Mouse (Mus musculus): ENCODE measurements around the gene Gm13288.
"Not testable (repeated sequence)": the region's sequence is repeated elsewhere in the genome, so short reads cannot be mapped to it uniquely, and the experiment has no call there.

The Gm13288 gene

DNA sequence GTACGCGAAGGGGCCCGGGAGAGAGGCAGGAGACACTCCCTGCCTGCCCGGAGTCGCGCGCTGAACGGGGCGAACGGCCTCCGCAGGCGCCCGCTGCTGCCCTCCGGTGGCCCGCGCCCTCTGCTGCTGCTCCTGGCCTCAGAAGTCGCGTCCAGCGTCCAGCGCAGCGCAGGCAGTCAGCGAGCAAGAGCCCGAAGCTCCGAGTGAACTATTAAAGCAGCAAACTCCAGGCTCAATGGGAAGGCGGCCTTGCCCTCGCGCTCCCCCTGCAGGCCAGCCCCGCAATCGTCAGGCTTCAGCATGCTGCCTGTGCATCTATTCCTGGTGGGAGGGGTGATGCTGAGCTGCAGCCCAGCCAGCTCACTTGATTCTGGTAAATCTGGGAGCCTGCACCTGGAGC, 2.4 kb upstream of the Gm13288 start, which contains the start of gene Gm13287:
Gene Gm13287 (plus strand): TSS at position 301 of the 400 bp plus-strand sequence.
- DNase-seq: not testable (repeated sequence)

DNA sequence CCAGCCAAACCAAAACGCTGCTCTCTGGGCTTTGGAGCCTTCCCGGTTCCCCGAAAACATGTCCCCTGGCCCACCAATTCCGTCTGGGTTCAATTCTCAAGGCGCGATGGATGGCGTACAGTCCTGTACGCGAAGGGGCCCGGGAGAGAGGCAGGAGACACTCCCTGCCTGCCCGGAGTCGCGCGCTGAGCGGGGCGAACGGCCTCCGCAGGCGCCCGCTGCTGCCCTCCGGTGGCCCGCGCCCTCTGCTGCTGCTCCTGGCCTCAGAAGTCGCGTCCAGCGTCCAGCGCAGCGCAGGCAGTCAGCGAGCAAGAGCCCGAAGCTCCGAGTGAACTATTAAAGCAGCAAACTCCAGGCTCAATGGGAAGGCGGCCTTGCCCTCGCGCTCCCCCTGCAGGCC, 430 bp downstream of the Gm13288 start:
- not testable (repeated sequence) for DNase-seq

DNA sequence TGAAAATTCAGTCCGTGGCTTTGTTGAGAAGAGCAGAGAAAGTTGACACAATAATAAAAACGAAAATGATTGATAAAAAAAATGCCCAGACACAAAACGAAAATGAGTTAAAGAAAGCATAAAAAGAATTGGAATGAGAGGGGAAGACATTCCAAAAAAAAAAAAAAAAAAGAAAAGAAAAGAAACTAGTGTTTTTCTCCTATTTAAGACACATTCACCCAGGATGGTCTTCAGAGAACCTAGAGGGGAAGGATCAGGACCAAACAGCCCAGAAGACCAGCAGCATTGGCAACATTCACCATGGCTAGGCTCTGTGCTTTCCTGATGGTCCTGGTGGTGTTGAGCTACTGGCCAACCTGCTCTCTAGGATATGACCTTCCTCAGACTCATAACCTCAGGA, 10.6 kb downstream of the Gm13288 start, which contains the start of gene Ifna7:
Gene Ifna7 (plus strand): TSS at position 301 of the 400 bp plus-strand sequence.
- no peak for DNase-seq

DNA sequence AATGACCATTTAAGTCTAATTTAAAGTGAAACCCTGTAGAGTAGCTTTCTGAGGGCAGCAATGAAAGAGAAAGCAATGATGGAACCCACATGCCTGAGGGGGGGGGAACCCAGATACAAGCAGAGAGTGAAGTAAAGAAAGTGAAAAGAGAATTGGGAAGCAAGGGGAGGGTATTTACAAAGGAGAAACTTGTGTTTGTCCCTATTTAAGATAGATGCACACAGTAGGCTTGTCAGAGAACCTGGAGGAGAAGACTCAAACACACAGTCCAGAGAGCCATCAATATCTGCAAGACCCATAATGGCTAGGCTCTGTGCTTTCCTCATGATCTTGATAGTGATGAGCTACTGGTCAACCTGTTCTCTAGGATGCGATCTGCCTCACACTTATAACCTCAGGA, 14.3 kb downstream of the Gm13288 start, which contains the start of gene Ifna11:
Gene Ifna11 (plus strand): TSS at position 301 of the 400 bp plus-strand sequence.
- DNase-seq: no peak

DNA sequence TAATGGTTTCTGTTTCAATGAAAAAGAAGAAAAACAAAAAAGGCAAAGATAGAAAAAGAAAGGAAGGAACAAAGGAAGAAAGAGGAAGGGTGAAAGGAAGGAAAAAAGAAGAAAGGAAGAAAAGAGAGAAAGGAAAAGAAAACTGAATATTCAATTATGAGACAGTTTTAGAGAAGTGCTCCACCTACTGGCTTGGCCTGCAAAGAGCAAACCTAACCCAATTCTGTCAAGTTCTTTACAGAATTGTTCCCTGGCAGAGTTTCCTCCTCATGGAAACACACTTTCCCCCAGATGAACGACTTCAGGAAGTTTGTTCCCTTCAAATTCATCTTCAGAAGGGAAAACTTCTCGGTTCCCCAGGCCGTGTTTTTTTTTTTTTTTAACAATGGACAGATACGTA, 17.7 kb downstream of the Gm13288 start:
- no peak for DNase-seq

DNA sequence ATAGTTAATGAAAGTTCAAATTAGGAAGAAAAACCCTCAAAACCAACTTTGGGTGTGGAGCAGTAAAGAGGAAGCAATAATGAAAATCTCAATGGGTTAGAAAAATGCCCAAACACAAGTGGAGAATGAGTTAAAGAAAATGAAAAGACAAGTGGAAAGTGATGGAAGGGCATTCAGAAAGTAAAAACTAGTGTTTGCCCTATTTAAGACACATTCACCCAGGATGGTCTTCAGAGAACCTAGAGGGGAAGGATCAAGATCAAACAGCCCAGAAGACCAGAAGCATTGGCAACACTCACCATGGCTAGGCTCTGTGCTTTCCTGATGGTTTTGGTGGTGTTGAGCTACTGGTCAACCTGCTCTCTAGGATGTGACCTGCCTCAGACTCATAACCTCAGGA, 21.8 kb downstream of the Gm13288 start, which contains the start of gene Ifna6:
Gene Ifna6 (plus strand): TSS at position 301 of the 400 bp plus-strand sequence.
- DNase-seq: not testable (repeated sequence)

DNA sequence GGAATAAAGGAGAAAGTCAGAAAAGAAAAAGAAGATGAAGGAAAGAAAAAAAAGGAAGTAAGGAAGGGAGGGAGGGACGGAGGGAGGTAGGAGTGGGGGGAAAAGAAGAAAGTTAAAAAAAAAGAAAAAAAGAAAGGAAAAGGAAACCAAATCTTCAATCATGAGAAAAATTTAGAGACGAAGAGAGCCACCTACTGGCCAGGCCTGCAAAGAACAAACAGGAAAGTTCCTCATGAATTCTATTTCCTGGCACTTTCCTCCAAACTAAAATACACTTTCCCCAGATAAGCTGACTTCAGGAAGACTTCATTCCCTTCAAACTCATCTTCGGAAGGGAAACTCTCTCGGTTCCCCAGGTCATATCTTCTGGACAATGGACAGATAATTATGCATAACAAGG, 25.2 kb downstream of the Gm13288 start:
- no peak for DNase-seq

DNA sequence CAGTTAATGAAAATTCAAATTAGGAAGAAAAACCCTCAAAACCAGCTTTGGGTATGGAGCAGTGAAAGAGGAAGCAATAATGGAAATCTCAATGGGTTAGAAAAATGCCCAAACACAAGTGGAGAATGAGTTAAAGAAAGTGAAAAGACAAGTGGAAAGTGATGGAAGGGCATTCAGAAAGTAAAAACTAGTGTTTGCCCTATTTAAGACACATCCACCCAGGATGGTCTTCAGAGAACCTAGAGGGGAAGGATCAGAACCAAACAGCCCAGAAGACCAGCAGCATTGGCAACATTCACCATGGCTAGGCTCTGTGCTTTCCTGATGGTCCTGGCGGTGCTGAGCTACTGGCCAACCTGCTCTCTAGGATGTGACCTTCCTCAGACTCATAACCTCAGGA, 29.9 kb downstream of the Gm13288 start, which contains the start of gene Ifna5:
Gene Ifna5 (plus strand): TSS at position 301 of the 400 bp plus-strand sequence.
- DNase-seq: not testable (repeated sequence)

DNA sequence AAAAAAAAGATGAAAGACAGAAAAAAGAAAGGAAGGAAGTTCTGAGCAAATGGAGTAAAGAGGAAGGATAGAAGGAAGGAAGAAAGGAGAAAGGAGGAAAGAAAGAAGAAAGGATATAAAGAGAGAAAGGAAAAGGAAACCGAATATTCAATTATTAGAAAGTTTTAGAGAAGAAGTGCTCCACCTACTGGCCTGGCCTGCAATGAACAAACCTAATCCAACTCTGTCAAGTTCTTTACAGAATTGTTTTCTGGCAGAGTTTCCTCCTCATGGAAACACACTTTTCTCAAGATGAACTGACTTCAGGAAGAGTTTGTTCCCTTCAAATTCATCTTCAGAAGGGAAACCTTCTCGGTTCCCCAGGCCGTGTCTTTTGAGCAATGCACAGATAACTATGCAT, 33.5 kb downstream of the Gm13288 start:
- DNase-seq: no peak

DNA sequence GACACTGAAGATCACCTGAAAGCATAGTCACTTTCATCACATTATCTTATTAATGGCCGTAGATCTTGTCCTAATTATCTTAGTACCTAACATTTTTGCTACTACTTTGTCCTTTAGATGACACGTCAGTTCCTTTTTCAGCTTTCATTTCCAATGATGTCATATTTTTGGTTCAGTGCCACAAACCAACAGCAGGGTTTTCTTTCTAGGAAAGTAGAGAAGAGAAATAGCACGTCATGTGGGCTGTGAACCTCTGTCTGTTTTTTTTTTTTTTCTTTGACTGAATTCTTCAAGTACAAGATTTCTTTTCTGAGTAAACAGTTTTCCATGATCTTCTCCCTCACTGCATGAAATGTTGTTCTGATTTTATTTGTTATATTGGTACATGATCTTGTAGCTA, 34.7 kb downstream of the Gm13288 start:
- no peak for DNase-seq

DNA sequence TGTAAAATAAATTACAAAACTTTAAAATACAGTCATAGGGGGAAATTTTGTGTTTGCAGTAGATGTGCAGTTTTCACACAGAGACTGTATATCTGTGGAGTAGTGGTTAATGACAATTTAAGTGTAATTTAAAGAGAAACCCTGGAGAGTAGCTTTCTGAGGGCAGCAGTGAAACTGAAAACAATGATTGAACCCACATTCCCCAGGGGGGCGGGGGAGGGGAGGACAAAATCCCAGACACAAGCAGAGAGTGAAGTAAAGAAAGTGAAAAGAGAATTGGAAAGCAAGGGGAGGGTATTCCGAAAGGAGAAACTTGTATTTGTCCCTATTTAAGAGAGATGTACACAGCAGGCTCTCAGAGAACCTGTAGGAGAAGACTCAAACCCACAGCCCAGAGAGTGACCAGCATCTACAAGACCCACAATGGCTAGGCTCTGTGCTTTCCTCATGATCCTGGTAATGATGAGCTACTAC, 36.1 kb downstream of the Gm13288 start, which contains the start of gene Ifna4:
Gene Ifna4 (plus strand): TSS at position 424 of the 474 bp plus-strand sequence.
- DNase-seq: no peak

DNA sequence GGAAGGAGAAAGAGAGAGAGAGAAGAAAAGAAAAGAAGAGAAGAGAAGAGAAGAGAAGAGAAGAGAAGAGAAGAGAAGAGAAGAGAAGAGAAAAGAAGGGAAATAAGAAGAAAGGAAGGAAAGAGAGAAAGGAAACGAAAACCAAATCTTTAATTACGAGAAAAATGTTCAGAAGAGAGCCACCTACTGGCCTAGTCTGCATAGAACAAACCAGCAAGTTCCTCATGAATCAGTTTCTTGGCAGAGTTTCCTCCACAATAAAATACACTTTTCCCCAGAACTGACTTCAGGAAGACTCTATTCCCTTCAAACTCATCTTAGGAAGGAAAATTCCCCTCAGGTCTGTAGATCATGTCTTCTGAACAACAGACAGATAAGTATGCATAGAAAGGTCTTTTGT, 40.0 kb downstream of the Gm13288 start:
- no peak for DNase-seq

DNA sequence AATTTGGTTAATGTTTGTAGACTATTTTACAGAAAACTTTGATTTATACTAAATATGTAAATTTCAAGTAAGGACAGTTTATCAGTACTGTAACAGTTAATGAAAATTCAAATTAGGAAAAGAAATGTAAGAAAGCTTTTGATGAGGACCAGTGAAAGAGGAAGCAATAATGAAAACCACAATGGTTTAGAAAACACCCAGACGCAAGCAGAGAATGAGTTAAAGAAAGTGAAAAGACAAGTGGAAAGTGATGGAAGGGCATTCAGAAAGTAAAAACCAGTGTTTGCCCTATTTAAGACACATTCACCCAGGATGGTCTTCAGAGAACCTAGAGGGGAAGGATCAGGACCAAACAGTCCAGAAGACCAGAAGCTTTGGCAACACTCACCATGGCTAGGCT, 44.4 kb downstream of the Gm13288 start, which contains the start of gene Ifna1:
Gene Ifna1 (plus strand): TSS at position 390 of the 400 bp plus-strand sequence.
- DNase-seq: no peak

DNA sequence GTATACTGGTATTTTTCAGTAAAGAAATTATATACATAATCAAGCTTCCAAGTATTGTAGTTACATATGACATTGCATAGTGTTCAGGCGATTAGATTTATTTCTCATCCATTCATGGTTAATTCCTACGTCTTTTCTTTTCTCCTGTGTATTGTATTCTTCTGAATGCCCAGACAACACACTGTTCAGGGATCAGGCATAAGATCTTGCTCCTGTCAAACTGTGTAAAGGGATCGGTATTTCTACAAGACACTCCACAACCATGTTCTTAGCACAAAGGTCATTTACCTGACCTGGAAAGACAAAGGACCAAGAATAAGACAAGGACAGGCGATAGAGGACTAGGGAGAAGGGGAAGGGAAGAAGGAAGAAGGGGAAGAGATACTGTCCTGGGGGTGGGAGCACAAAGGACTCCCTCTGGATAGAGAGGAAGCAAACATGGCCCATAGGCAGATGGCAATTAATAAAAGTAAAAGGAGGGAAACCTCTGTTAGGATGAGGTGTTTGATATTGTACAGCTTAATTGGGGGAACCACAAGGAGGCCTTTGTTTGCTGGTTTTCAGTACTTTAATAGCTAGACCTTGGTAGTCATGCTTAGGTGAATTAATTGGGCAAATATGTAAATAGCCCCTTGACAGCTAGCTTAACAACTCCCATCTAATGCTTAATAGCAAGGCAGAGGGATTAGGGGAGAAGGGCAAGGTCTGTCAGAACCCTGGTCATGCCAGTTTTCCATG, 45.9 kb downstream of the Gm13288 start:
- DNase-seq: no peak
